Mouse (Mus musculus) C2C12 (cell line): ENCODE results near the gene Dcps.

Experiments
- FOSL1 ChIP-seq: IDR thresholded peaks from one replicate; pipeline ENCODE4 v1.8.0; 2011; ENCODE audit warnings: mild to moderate bottlenecking, low read length; ENCODE audit not compliant: poor library complexity, insufficient read depth, severe bottlenecking
- MAX ChIP-seq: IDR thresholded peaks from one replicate; pipeline ENCODE4 v1.6.1; 2011; ENCODE audit warnings: mild to moderate bottlenecking, control low read depth

- no peak for TF ChIP-seq MAX
- no peak for TF ChIP-seq FOSL1
Observed at GRCm38 (mm10) chr9:35119168-35119567, 56.7 kb downstream of the Dcps start, which contains the start of gene St3gal4.
